11 mouse cellular contexts compared by ENCODE assay signal in the genomic region with DNA sequence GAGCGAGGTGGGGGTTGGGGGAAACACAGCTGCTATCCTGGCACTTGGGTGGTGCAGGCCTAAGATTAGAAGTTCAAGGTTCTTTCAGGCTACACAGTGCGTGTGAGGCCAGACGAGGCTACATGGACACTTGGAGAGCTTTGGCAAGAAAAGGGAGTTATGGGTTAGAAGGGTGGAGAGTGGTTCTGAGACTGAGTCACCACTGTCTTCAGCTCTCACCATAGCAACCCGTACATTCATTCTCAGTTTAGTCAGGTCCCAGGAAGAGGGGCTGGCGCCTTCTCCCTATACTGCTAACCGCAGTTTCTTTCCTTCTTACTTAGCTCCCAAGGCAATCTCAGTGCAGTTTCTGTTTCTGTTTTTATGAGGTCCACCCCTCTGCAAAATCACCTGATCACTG. TPM values are rescaled to one million over a fixed set of nuclear protein-coding genes. Genes with fewer than 3 reads are reported as not detected.
"Had no signal": no experiment of that assay in that cellular context is flagged by ENCODE, and none has a peak within 500 bp of the region (broad histone marks: within the 10 kb centered on the region; RNA-seq: fewer than 3 reads in every experiment).

No protein-coding gene starts in this region.

RNA-seq across cellular contexts. Expression of gene Apol9b, which starts 12.7 kb away (rescaled TPM):
- polyA plus RNA-seq: liver, embryonic 16.5 days; lung, embryonic 14.5 days; midbrain, embryonic 10.5 days; midbrain, embryonic 13.5 days; midbrain, embryonic 15.5 days; midbrain, postnatal 0 days; neural tube, embryonic 11.5 days had no signal

RNA-seq across cellular contexts. Expression of gene Apol8, which starts 15.2 kb away (rescaled TPM):
- polyA plus RNA-seq: lung, embryonic 14.5 days; neural tube, embryonic 13.5 days; thymus, postnatal 0 days had no signal

RNA-seq across cellular contexts. Expression of gene Apol7e, which starts 42.9 kb away (rescaled TPM):
- polyA plus RNA-seq: liver, embryonic 16.5 days; lung, embryonic 14.5 days; lung, embryonic 16.5 days; midbrain, embryonic 10.5 days; midbrain, embryonic 13.5 days; midbrain, embryonic 15.5 days; midbrain, postnatal 0 days; neural tube, embryonic 11.5 days; neural tube, embryonic 15.5 days had no signal
